Mouse (Mus musculus): ENCODE measurements around the gene Kcnq2. TPM values are rescaled to one million over a fixed set of nuclear protein-coding genes. Genes with fewer than 3 reads are reported as not detected.

The Kcnq2 gene
- total and polyA plus RNA-seq, 3 experiments, result 0.04 TPM; not detected in 2

- no peak for DNase-seq (ENCODE audit: extremely low read depth)
- no peak for TF ChIP-seq GABPA (IDR thresholded peaks at IDR 0.05; ENCODE audit: insufficient replicate concordance, low read depth, low read length)
- no peak for TF ChIP-seq EP300 (IDR thresholded peaks at IDR 0.05; ENCODE audit: low read length)
- no peak for TF ChIP-seq CTCF (conservative IDR thresholded peaks at IDR 0.05 in 1 of 2, IDR thresholded peaks at IDR 0.05 in 1 of 2; ENCODE audit: low read depth in 2 of 2, low read length in 2 of 2)
- TF ChIP-seq CHD2 (IDR thresholded peaks at IDR 0.05; ENCODE audit: low read length), result no peak
- no peak for TF ChIP-seq MYC (IDR thresholded peaks at IDR 0.05; ENCODE audit: low read depth, low read length)
- no peak for TF ChIP-seq NELFE (IDR thresholded peaks at IDR 0.05; ENCODE audit: low read depth, low read length)
- TF ChIP-seq MXI1 (IDR thresholded peaks at IDR 0.05; ENCODE audit: low read depth, low read length), result no peak
- no peak for TF ChIP-seq RAD21 (IDR thresholded peaks at IDR 0.05; ENCODE audit: low read depth, low read length)
- no peak for TF ChIP-seq POLR2A (IDR thresholded peaks at IDR 0.05; ENCODE audit: low read depth, low read length)
- in situ Hi-C loops (cut with MboI; ENCODE audit: low pct_ligation_motif_present, low pct_unique_long_range_greater_than_20kb, low sequenced_read_pairs) (no loop called here), dilution Hi-C loops (cut with MboI; ENCODE audit: extremely low pct_ligation_motif_present, extremely low pct_unique_long_range_greater_than_20kb, low sequenced_read_pairs) (no loop called here)
- Histone ChIP-seq H3K79me2 (replicated peaks; ENCODE audit: control insufficient read depth, extremely low read depth, insufficient read depth, poor library complexity, severe bottlenecking) (no peaks in the 10 kb centered on the region), H3K4me2 (ENCODE audit: insufficient read depth, low read depth, poor library complexity, severe bottlenecking) (no peak overlapping the region), H3K27ac (ENCODE audit: insufficient read depth, low read depth) (no peak overlapping the region), H3K4me1 (ENCODE audit: control insufficient read depth in 1 of 2, insufficient read depth in 2 of 2) (no peaks in the 10 kb centered on the region), H3K4me3 (replicated peaks in 1 of 3; ENCODE audit: low read depth in 2 of 3, low read length in 2 of 3, poor library complexity in 1 of 3) (no peak overlapping the region), H3K9me3 (replicated peaks; ENCODE audit: low read length) (no peaks in the 10 kb centered on the region), H3K36me3 (replicated peaks in 1 of 2; ENCODE audit: control insufficient read depth in 1 of 2, insufficient read depth in 1 of 2, low read length in 1 of 2) (no peaks in the 10 kb centered on the region), H3K9ac (ENCODE audit: insufficient read depth, low read depth) (no peak overlapping the region), H3K27me3 (replicated peaks) (peaks cover 95% of the 10 kb centered on the region)
These were observed 6.1 kb downstream of the Kcnq2 start for GRCm38 (mm10) chr2:181128963-181129362.

- no peak overlapping the region for H3K9ac ChIP-seq (ENCODE audit: insufficient read depth, low read depth)
- dilution Hi-C loops (cut with MboI; ENCODE audit: extremely low pct_ligation_motif_present, extremely low pct_unique_long_range_greater_than_20kb, low sequenced_read_pairs) (no loop called here), in situ Hi-C loops (cut with MboI; ENCODE audit: low pct_ligation_motif_present, low pct_unique_long_range_greater_than_20kb, low sequenced_read_pairs) (no loop called here)
- H3K4me2 ChIP-seq (ENCODE audit: insufficient read depth, low read depth, poor library complexity, severe bottlenecking), result no peak overlapping the region
- H3K27me3 ChIP-seq (replicated peaks), result peaks cover 95% of the 10 kb centered on the region
- no peak overlapping the region for H3K4me3 ChIP-seq (replicated peaks in 1 of 3; ENCODE audit: low read depth in 2 of 3, low read length in 2 of 3, poor library complexity in 1 of 3)
- H3K4me1 ChIP-seq (ENCODE audit: control insufficient read depth in 1 of 2, insufficient read depth in 2 of 2), result no peaks in the 10 kb centered on the region
- no peak overlapping the region for H3K27ac ChIP-seq (ENCODE audit: insufficient read depth, low read depth)
- DNase-seq (ENCODE audit: extremely low read depth), result no peak
- TF ChIP-seq JUN (IDR thresholded peaks at IDR 0.05; ENCODE audit: insufficient read depth, low read depth, low read length) (no peak), TCF12 (IDR thresholded peaks at IDR 0.05; ENCODE audit: low read depth, low read length) (no peak), BHLHE40 (IDR thresholded peaks at IDR 0.05; ENCODE audit: low read depth, low read length) (no peak), NRF1 (IDR thresholded peaks at IDR 0.05; ENCODE audit: low read depth, low read length) (no peak), RCOR1 (conservative IDR thresholded peaks at IDR 0.05; ENCODE audit: low read depth, low read length) (no peak), ZNF384 (IDR thresholded peaks at IDR 0.05; ENCODE audit: low read depth, low read length) (no peak), ZKSCAN1 (IDR thresholded peaks at IDR 0.05; ENCODE audit: borderline replicate concordance, low read depth, low read length) (no peak), CTCF (conservative IDR thresholded peaks at IDR 0.05 in 1 of 2, IDR thresholded peaks at IDR 0.05 in 1 of 2; ENCODE audit: low read depth in 2 of 2, low read length in 2 of 2) (no peak), ELF1 (IDR thresholded peaks at IDR 0.05; ENCODE audit: low read depth, low read length) (no peak), ETS1 (conservative IDR thresholded peaks at IDR 0.05; ENCODE audit: low read depth, low read length) (no peak), KAT2A (IDR thresholded peaks at IDR 0.05; ENCODE audit: insufficient replicate concordance, low read length) (no peak), E2F4 (IDR thresholded peaks at IDR 0.05; ENCODE audit: insufficient replicate concordance, low read depth, low read length) (no peak), MEF2A (IDR thresholded peaks at IDR 0.05; ENCODE audit: borderline replicate concordance, low read depth, low read length) (no peak), RAD21 (IDR thresholded peaks at IDR 0.05; ENCODE audit: low read depth, low read length) (no peak)
- no peaks in the 10 kb centered on the region for H3K79me2 ChIP-seq (replicated peaks; ENCODE audit: control insufficient read depth, extremely low read depth, insufficient read depth, poor library complexity, severe bottlenecking)
- no peaks in the 10 kb centered on the region for H3K36me3 ChIP-seq (replicated peaks in 1 of 2; ENCODE audit: control insufficient read depth in 1 of 2, insufficient read depth in 1 of 2, low read length in 1 of 2)
- H3K9me3 ChIP-seq (replicated peaks; ENCODE audit: low read length), result no peaks in the 10 kb centered on the region
These were observed 7.3 kb downstream of the Kcnq2 start for GRCm38 (mm10) chr2:181127786-181128185.

Measured in CH12.LX (cell line).